Mouse (Mus musculus): ENCODE data around the gene Synpo2. TPM values are rescaled to one million over a fixed set of nuclear protein-coding genes. Genes with fewer than 3 reads are reported as not detected.

The Synpo2 gene
- polyA plus RNA-seq, 1 experiment from 2014 or later: 1.1 TPM

- ATAC-seq (no peak), DNase-seq (ENCODE audit: low spot score) (no peak)
- no peak overlapping the region for H3K9ac ChIP-seq (ENCODE audit: low read length)
- WGBS: 83% methylated on average over 11 of the region's 11 CpGs
- H3K4me3 ChIP-seq (ENCODE audit: low read depth, low read length): no peak overlapping the region
- no peaks in the 10 kb centered on the region for H3K36me3 ChIP-seq (ENCODE audit: control insufficient read depth, insufficient read depth, low read length)
- H3K9me3 ChIP-seq (replicated peaks; ENCODE audit: control insufficient read depth, low read length): no peaks in the 10 kb centered on the region
- H3K27me3 ChIP-seq (replicated peaks; ENCODE audit: control insufficient read depth, insufficient read depth, low read length): no peaks in the 10 kb centered on the region
- no peak overlapping the region for H3K4me2 ChIP-seq (ENCODE audit: low read length)
- no peaks in the 10 kb centered on the region for H3K4me1 ChIP-seq (ENCODE audit: control insufficient read depth, insufficient read depth, low read length)
- H3K27ac ChIP-seq (ENCODE audit: low read depth, low read length): no peak overlapping the region
Observed at GRCm38 (mm10) chr3:123256181-123257101, 20.5 kb upstream of the Synpo2 start.

GRCm38 (mm10) chr3:123245646-123246045 lies 9.7 kb upstream of the Synpo2 start:
- Histone ChIP-seq H3K27me3 (replicated peaks; ENCODE audit: control insufficient read depth, insufficient read depth, low read length) (no peaks in the 10 kb centered on the region), H3K27ac (ENCODE audit: low read depth, low read length) (no peak overlapping the region), H3K4me3 (ENCODE audit: low read depth, low read length) (no peak overlapping the region), H3K4me2 (ENCODE audit: low read length) (no peak overlapping the region), H3K9me3 (replicated peaks; ENCODE audit: control insufficient read depth, low read length) (no peaks in the 10 kb centered on the region), H3K9ac (ENCODE audit: low read length) (no peak overlapping the region), H3K36me3 (ENCODE audit: control insufficient read depth, insufficient read depth, low read length) (no peaks in the 10 kb centered on the region), H3K4me1 (ENCODE audit: control insufficient read depth, insufficient read depth, low read length) (no peaks in the 10 kb centered on the region)
- 62% methylated on average over 4 of the region's 4 CpGs for WGBS
- ATAC-seq: no peak
- DNase-seq (ENCODE audit: low spot score): no peak

GRCm38 (mm10) chr3:123244376-123244775 lies 8.4 kb upstream of the Synpo2 start:
- no peaks in the 10 kb centered on the region for H3K4me1 ChIP-seq (ENCODE audit: control insufficient read depth, insufficient read depth, low read length)
- 70% methylated on average over 5 of the region's 5 CpGs for WGBS
- DNase-seq (ENCODE audit: low spot score) (no peak), ATAC-seq (no peak)
- no peak overlapping the region for H3K27ac ChIP-seq (ENCODE audit: low read depth, low read length)
- H3K9ac ChIP-seq (ENCODE audit: low read length): no peak overlapping the region
- no peaks in the 10 kb centered on the region for H3K27me3 ChIP-seq (replicated peaks; ENCODE audit: control insufficient read depth, insufficient read depth, low read length)
- no peaks in the 10 kb centered on the region for H3K9me3 ChIP-seq (replicated peaks; ENCODE audit: control insufficient read depth, low read length)
- H3K36me3 ChIP-seq (ENCODE audit: control insufficient read depth, insufficient read depth, low read length): no peaks in the 10 kb centered on the region
- no peak overlapping the region for H3K4me3 ChIP-seq (ENCODE audit: low read depth, low read length)
- no peak overlapping the region for H3K4me2 ChIP-seq (ENCODE audit: low read length)

- ATAC-seq: no peak
- Histone ChIP-seq H3K36me3 (ENCODE audit: control insufficient read depth, insufficient read depth, low read length) (no peaks in the 10 kb centered on the region), H3K4me2 (ENCODE audit: low read length) (no peak overlapping the region), H3K27me3 (replicated peaks; ENCODE audit: control insufficient read depth, insufficient read depth, low read length) (no peaks in the 10 kb centered on the region), H3K27ac (ENCODE audit: low read depth, low read length) (no peak overlapping the region), H3K9me3 (replicated peaks; ENCODE audit: control insufficient read depth, low read length) (no peaks in the 10 kb centered on the region), H3K4me3 (ENCODE audit: low read depth, low read length) (no peak overlapping the region), H3K9ac (ENCODE audit: low read length) (no peak overlapping the region), H3K4me1 (ENCODE audit: control insufficient read depth, insufficient read depth, low read length) (peaks cover 4% of the 10 kb centered on the region; the same call in 1 of the 2 replicates)
- no peak for DNase-seq (ENCODE audit: low spot score)
Observed at GRCm38 (mm10) chr3:123237446-123237845, 1.5 kb upstream of the Synpo2 start.

- DNase-seq (ENCODE audit: low spot score) (no peak), ATAC-seq (no peak; the same call in 1 of the 2 replicates)
- Histone ChIP-seq H3K4me2 (ENCODE audit: low read length) (no peak overlapping the region), H3K27me3 (replicated peaks; ENCODE audit: control insufficient read depth, insufficient read depth, low read length) (no peaks in the 10 kb centered on the region), H3K4me3 (ENCODE audit: low read depth, low read length) (no peak overlapping the region), H3K9ac (ENCODE audit: low read length) (no peak overlapping the region), H3K27ac (ENCODE audit: low read depth, low read length) (no peak overlapping the region), H3K4me1 (ENCODE audit: control insufficient read depth, insufficient read depth, low read length) (peaks cover 4% of the 10 kb centered on the region; the same call in 1 of the 2 replicates), H3K36me3 (ENCODE audit: control insufficient read depth, insufficient read depth, low read length) (no peaks in the 10 kb centered on the region), H3K9me3 (replicated peaks; ENCODE audit: control insufficient read depth, low read length) (no peaks in the 10 kb centered on the region)
- 27% methylated on average over 7 of the region's 7 CpGs for WGBS
Observed at GRCm38 (mm10) chr3:123237039-123237438, 1.1 kb upstream of the Synpo2 start.

GRCm38 (mm10) chr3:123235495-123235894 lies 454 bp downstream of the Synpo2 start:
- DNase-seq (ENCODE audit: low spot score): peak; percentile 18
- WGBS: 16% methylated on average over 7 of the region's 7 CpGs
- Histone ChIP-seq H3K9ac (ENCODE audit: low read length) (peak overlapping the region; percentile 58), H3K4me1 (ENCODE audit: control insufficient read depth, insufficient read depth, low read length) (peaks cover 4% of the 10 kb centered on the region; the same call in 1 of the 2 replicates), H3K9me3 (replicated peaks; ENCODE audit: control insufficient read depth, low read length) (0 out of 2 replicates have a peak, but pooled peaks cover 2% of the 10 kb centered on the region), H3K4me3 (ENCODE audit: low read depth, low read length) (peak overlapping the region; percentile 41), H3K36me3 (ENCODE audit: control insufficient read depth, insufficient read depth, low read length) (no peaks in the 10 kb centered on the region), H3K27me3 (replicated peaks; ENCODE audit: control insufficient read depth, insufficient read depth, low read length) (no peaks in the 10 kb centered on the region), H3K4me2 (ENCODE audit: low read length) (peak overlapping the region; percentile 85), H3K27ac (ENCODE audit: low read depth, low read length) (no peak overlapping the region)
- 0 out of 2 replicates have a peak, but pooled peaks have one; percentile 13 for ATAC-seq

GRCm38 (mm10) chr3:123234191-123234836 lies 1.6 kb downstream of the Synpo2 start:
- Histone ChIP-seq H3K36me3 (ENCODE audit: control insufficient read depth, insufficient read depth, low read length) (no peaks in the 10 kb centered on the region), H3K4me1 (ENCODE audit: control insufficient read depth, insufficient read depth, low read length) (peaks cover 4% of the 10 kb centered on the region; the same call in 1 of the 2 replicates), H3K27me3 (replicated peaks; ENCODE audit: control insufficient read depth, insufficient read depth, low read length) (no peaks in the 10 kb centered on the region), H3K9ac (ENCODE audit: low read length) (no peak overlapping the region), H3K27ac (ENCODE audit: low read depth, low read length) (no peak overlapping the region), H3K4me3 (ENCODE audit: low read depth, low read length) (no peak overlapping the region), H3K9me3 (replicated peaks; ENCODE audit: control insufficient read depth, low read length) (0 out of 2 replicates have a peak, but pooled peaks cover 2% of the 10 kb centered on the region), H3K4me2 (ENCODE audit: low read length) (no peak overlapping the region)
- no peak for ATAC-seq
- DNase-seq (ENCODE audit: low spot score): peak; percentile 69
- WGBS: 54% methylated on average over 16 of the region's 16 CpGs

- no peaks in the 10 kb centered on the region for H3K27me3 ChIP-seq (replicated peaks; ENCODE audit: control insufficient read depth, insufficient read depth, low read length)
- no peak overlapping the region for H3K9ac ChIP-seq (ENCODE audit: low read length)
- H3K4me2 ChIP-seq (ENCODE audit: low read length): no peak overlapping the region
- H3K36me3 ChIP-seq (ENCODE audit: control insufficient read depth, insufficient read depth, low read length): no peaks in the 10 kb centered on the region
- 75% methylated on average over 2 of the region's 2 CpGs for WGBS
- 0 out of 2 replicates have a peak, but pooled peaks cover 2% of the 10 kb centered on the region for H3K9me3 ChIP-seq (replicated peaks; ENCODE audit: control insufficient read depth, low read length)
- ATAC-seq (no peak), DNase-seq (ENCODE audit: low spot score) (no peak)
- no peak overlapping the region for H3K4me3 ChIP-seq (ENCODE audit: low read depth, low read length)
- H3K4me1 ChIP-seq (ENCODE audit: control insufficient read depth, insufficient read depth, low read length): peaks cover 4% of the 10 kb centered on the region; the same call in 1 of the 2 replicates
- no peak overlapping the region for H3K27ac ChIP-seq (ENCODE audit: low read depth, low read length)
Observed at GRCm38 (mm10) chr3:123231639-123232038, 4.3 kb downstream of the Synpo2 start.
